Mouse (Mus musculus) thymus, adult 2 months (tissue): ENCODE measurements around the gene Tyw3.

Experiments used
- CTCF ChIP-seq: fragments of 200-500 bp; IDR thresholded peaks from 2 replicates; pipeline ENCODE4 v1.5.1; 2012; ENCODE audit warnings: mild to moderate bottlenecking, control low read depth, low read length, moderate library complexity, borderline replicate concordance; ENCODE audit not compliant: control insufficient read depth, poor library complexity, insufficient read depth; ENCODE audit errors: extremely low read depth
- POLR2A ChIP-seq: fragments of 200-500 bp; IDR thresholded peaks from 2 replicates; pipeline ENCODE4 v1.6.1; 2012; ENCODE audit warnings: mild to moderate bottlenecking, low read length, control low read depth, moderate library complexity; ENCODE audit not compliant: control insufficient read depth, poor library complexity, insufficient read depth; ENCODE audit errors: extremely low read depth

DNA sequence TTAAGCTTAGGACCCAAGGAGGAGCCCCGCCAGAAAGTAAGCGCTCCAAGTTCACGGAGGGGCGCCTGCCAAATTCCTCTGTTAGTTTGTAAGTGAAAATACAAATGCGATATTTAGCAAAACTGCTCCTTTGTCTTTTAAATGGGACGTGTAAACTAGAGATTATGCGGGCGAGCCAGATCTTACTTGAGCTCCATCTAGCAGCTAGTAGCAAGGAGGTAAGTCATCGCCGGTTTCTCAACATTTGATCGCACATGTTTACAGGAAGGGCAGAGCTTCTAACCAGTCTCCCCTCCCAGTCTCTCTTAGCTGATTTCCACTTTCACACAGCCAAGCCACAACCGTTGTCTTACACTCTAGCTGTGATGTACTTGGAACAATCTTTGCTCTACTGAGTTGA lies 26.1 kb downstream of the Tyw3 start:
- no peak for TF ChIP-seq CTCF
- no peak for TF ChIP-seq POLR2A
